Mouse (Mus musculus) left cerebral cortex, postnatal 36 days (tissue): ENCODE results near the gene Iqch. TPM values are rescaled to one million over a fixed set of nuclear protein-coding genes. Genes with fewer than 3 reads are reported as not detected.

Source experiments
- DNase-seq, 2 experiments: peaks; one replicate each; pipeline ENCODE4 v3.0.0; 2021 to 2022; ENCODE audit warnings: low spot score in 2 of 2, mixed read lengths in 1 of 2
- intact Hi-C: fragments of 180-260 bp; cut with DNase I; formaldehyde crosslinking; loops from one replicate; pipeline ENCODE4 v1.15.1; 2025
- total RNA-seq, 2 experiments: library from RNA; stranded (reverse); gene quantifications; 2 replicates each; pipeline ENCODE4 v1.2.3; 2021

Gene Iqch
- total RNA-seq, 2 experiments from 2014 or later, result 0.14 TPM; not detected in 1

GRCm38 (mm10) chr9:63512851-63513250 is 89.4 kb downstream of the Iqch start:
- no peak for DNase-seq
- intact Hi-C loops, result loop anchor here (5.0 kb wide), 1 partner anchor 366 kb away; the partner anchor contains the start of gene Skor1

- DNase-seq, result no peak
- intact Hi-C loops, result loop anchor here (5.0 kb wide), 1 partner anchor 364 kb away; the partner anchor contains the start of gene Skor1
Observed at GRCm38 (mm10) chr9:63511034-63511433, 91.3 kb downstream of the Iqch start.

GRCm38 (mm10) chr9:63507110-63507509 is 95.2 kb downstream of the Iqch start:
- DNase-seq, result no peak
- intact Hi-C loops, result no loop called here

- DNase-seq, result no peak
- intact Hi-C loops, result no loop called here
Observed at GRCm38 (mm10) chr9:63503890-63504289, 98.4 kb downstream of the Iqch start.

- no peak for DNase-seq
- intact Hi-C loops, result no loop called here
Observed at GRCm38 (mm10) chr9:63501516-63501915, 100.8 kb downstream of the Iqch start.

- intact Hi-C loops, result no loop called here
- DNase-seq, result no peak
Observed at GRCm38 (mm10) chr9:63499912-63500311, 102.4 kb downstream of the Iqch start.

GRCm38 (mm10) chr9:63495786-63496185 is 106.5 kb downstream of the Iqch start:
- DNase-seq, result no peak
- intact Hi-C loops, result no loop called here

- DNase-seq, result no peak
- intact Hi-C loops, result no loop called here
Observed at GRCm38 (mm10) chr9:63493746-63494145, 108.5 kb downstream of the Iqch start.

GRCm38 (mm10) chr9:63492291-63492690 is 110.0 kb downstream of the Iqch start:
- DNase-seq, result peak; percentile 5 to 22
- intact Hi-C loops, result no loop called here

- DNase-seq, result no peak
- intact Hi-C loops, result no loop called here
Observed at GRCm38 (mm10) chr9:63490521-63491307, 111.6 kb downstream of the Iqch start.

GRCm38 (mm10) chr9:63489156-63489555 is 113.1 kb downstream of the Iqch start:
- intact Hi-C loops, result no loop called here
- no peak for DNase-seq

GRCm38 (mm10) chr9:63465561-63465960 is 136.7 kb downstream of the Iqch start:
- intact Hi-C loops, result no loop called here
- DNase-seq, result no peak

GRCm38 (mm10) chr9:63462296-63462695 is 140.0 kb downstream of the Iqch start:
- intact Hi-C loops, result loop anchor here (2.0 kb wide), 2 partner anchors 325 to 383 kb away; no protein-coding TSS in a partner anchor
- DNase-seq, result peak; percentile 31 to 61

GRCm38 (mm10) chr9:63456401-63456800 is 145.9 kb downstream of the Iqch start:
- intact Hi-C loops, result no loop called here
- no peak for DNase-seq

GRCm38 (mm10) chr9:63454341-63454740 is 148.0 kb downstream of the Iqch start:
- intact Hi-C loops, result no loop called here
- no peak for DNase-seq

GRCm38 (mm10) chr9:63450531-63451030 is 151.7 kb downstream of the Iqch start:
- intact Hi-C loops, result no loop called here
- DNase-seq, result no peak

- no peak for DNase-seq
- intact Hi-C loops, result no loop called here
Observed at GRCm38 (mm10) chr9:63443695-63444094, 158.6 kb downstream of the Iqch start.

- intact Hi-C loops, result no loop called here
- DNase-seq, result no peak
Observed at GRCm38 (mm10) chr9:63430652-63431051, 171.6 kb downstream of the Iqch start.

GRCm38 (mm10) chr9:63421096-63421736 is 181.1 kb downstream of the Iqch start:
- no peak for DNase-seq
- intact Hi-C loops, result no loop called here

GRCm38 (mm10) chr9:63420396-63420795 is 181.9 kb downstream of the Iqch start:
- no peak for DNase-seq
- intact Hi-C loops, result no loop called here

GRCm38 (mm10) chr9:63400176-63400575 is 202.1 kb downstream of the Iqch start:
- intact Hi-C loops, result no loop called here
- DNase-seq, result no peak
